Mouse (Mus musculus): ENCODE results near the gene Klkb1.

DNA sequence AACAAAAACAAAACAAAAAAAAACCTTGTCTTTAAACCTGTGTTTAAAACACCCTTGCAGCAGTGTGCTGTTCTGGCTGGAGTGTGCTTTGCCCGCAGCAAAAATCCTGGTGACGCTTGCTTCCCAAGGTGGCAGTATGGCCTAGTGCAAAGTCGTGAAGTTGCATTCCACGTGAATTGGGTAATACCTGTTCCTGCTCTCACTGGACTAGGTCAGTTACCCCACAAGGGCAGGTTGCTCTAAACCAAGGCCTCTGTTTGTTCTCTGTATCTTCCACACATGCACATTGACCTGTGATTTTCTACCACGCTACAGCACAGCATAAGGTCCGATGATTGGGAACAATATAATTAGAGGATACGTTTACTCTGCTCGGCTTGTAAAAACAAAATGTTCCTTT, 13.0 kb downstream of the Klkb1 start:
- no peak for TF ChIP-seq CTCF (IDR thresholded peaks at IDR 0.05; ENCODE audit: low read depth, low read length)
- no peak for TF ChIP-seq POLR2A (IDR thresholded peaks at IDR 0.05; ENCODE audit: insufficient read depth, low read length)
- TF ChIP-seq EP300 (IDR thresholded peaks at IDR 0.05; ENCODE audit: insufficient read depth, low read depth, low read length), result no peak

All from ES-Bruce4 (cell line).